ENCODE assay signal across 8 mouse cellular contexts in genomic region chr11:117116350-117117303, GRCm38 (mm10). TPM values are rescaled to one million over a fixed set of nuclear protein-coding genes. Genes with fewer than 3 reads are reported as not detected.
DNase-seq lines count a peak whose midpoint lies in the region; ATAC-seq lines count a peak whose summit lies in the region.

No protein-coding gene starts in this region.

- peak overlapping the region; percentile 75; the same call in 1 of the 2 replicates for H3K9ac ChIP-seq in hindbrain, embryonic 15.5 days

- peak overlapping the region; percentile 91 for H3K4me3 ChIP-seq in heart, embryonic 10.5 days
- peak overlapping the region; percentile 93 for H3K4me3 ChIP-seq in brown adipose tissue, adult 24 weeks (ENCODE audit: insufficient read depth, low read depth, low read length)
- peak overlapping the region; percentile 88 for H3K4me3 ChIP-seq in hindbrain, embryonic 15.5 days
- H3K4me3 ChIP-seq in midbrain, embryonic 10.5 days = peak overlapping the region; percentile 68

- no peaks in the 10 kb centered on the region for H3K27me3 ChIP-seq in heart, embryonic 10.5 days (ENCODE audit: insufficient read depth, poor library complexity, severe bottlenecking)
- no peaks in the 10 kb centered on the region for H3K27me3 ChIP-seq in hindbrain, embryonic 15.5 days
- no peaks in the 10 kb centered on the region for H3K27me3 ChIP-seq in midbrain, embryonic 10.5 days (ENCODE audit: low read depth, poor library complexity, severe bottlenecking)

- 65% methylated on average over 18 of the region's 18 CpGs for WGBS in heart, embryonic 10.5 days
- 44% methylated on average over 18 of the region's 18 CpGs for WGBS in hindbrain, embryonic 15.5 days
- WGBS in midbrain, embryonic 10.5 days = 65% methylated on average over 18 of the region's 18 CpGs

- H3K9me3 ChIP-seq in heart, embryonic 10.5 days = no peaks in the 10 kb centered on the region
- no peaks in the 10 kb centered on the region for H3K9me3 ChIP-seq in hindbrain, embryonic 15.5 days
- peaks cover 4% of the 10 kb centered on the region; the same call in 1 of the 2 replicates for H3K9me3 ChIP-seq in midbrain, embryonic 10.5 days (replicated peaks)

- intact Hi-C loops in heart, postnatal 10 days (cut with DNase I) = loop anchor here (1.0 kb wide), 1 partner anchor 35 kb away; no protein-coding TSS in a partner anchor

- no peak for DNase-seq in heart, embryonic 10.5 days (ENCODE audit: low spot score)
- DNase-seq in heart, postnatal 10 days = no peak
- no peak for DNase-seq in midbrain, embryonic 10.5 days (ENCODE audit: low spot score)
- DNase-seq in urinary bladder, postnatal 25 days (ENCODE audit: low spot score) = no peak
- no peak for DNase-seq in embryo, embryonic 10 days (ENCODE audit: low spot score)
- no peak for DNase-seq in left cerebral cortex, adult 8-10 months (ENCODE audit: low spot score in 2 of 2)

- H3K27ac ChIP-seq in heart, embryonic 10.5 days = peak overlapping the region; percentile 94
- H3K27ac ChIP-seq in brown adipose tissue, adult 24 weeks (replicated peaks; ENCODE audit: low read depth, low read length) = peak overlapping the region; percentile 91
- peak overlapping the region; percentile 99; the same call in 1 of the 2 replicates for H3K27ac ChIP-seq in hindbrain, embryonic 15.5 days (replicated peaks)
- 0 out of 2 replicates have a peak overlapping the region, but pooled peaks have one; percentile 17 for H3K27ac ChIP-seq in midbrain, embryonic 10.5 days (replicated peaks)

- no peak for ATAC-seq in hindbrain, embryonic 15.5 days (ENCODE audit: low FRiP score, low read depth)

- peak overlapping the region; percentile 66 for H3K4me2 ChIP-seq in hindbrain, embryonic 15.5 days

- H3K4me1 ChIP-seq in heart, embryonic 10.5 days = peaks cover 71% of the 10 kb centered on the region
- H3K4me1 ChIP-seq in brown adipose tissue, adult 24 weeks (ENCODE audit: control insufficient read depth, insufficient read depth, insufficient read length, low read length) = peaks cover 43% of the 10 kb centered on the region
- H3K4me1 ChIP-seq in hindbrain, embryonic 15.5 days (replicated peaks) = peaks cover 65% of the 10 kb centered on the region
- peaks cover 69% of the 10 kb centered on the region for H3K4me1 ChIP-seq in midbrain, embryonic 10.5 days

- peaks cover 11% of the 10 kb centered on the region for H3K36me3 ChIP-seq in heart, embryonic 10.5 days
- H3K36me3 ChIP-seq in hindbrain, embryonic 15.5 days = 0 out of 2 replicates have a peak, but pooled peaks cover 4% of the 10 kb centered on the region
- peaks cover 11% of the 10 kb centered on the region for H3K36me3 ChIP-seq in midbrain, embryonic 10.5 days

RNA-seq across cellular contexts. Expression of gene Sec14l1, which starts 1.7 kb away (rescaled TPM):
- 46.2 and 56.0 TPM in 2 replicates for polyA plus RNA-seq in heart, embryonic 10.5 days (2016; fragmentation: Nextera tagmentation; extraction: Ambion mirVana)
- total RNA-seq in heart, postnatal 10 days (2021) = 10 to 100 TPM; 79.2 to 91.1 TPM
- polyA plus RNA-seq in brown adipose tissue, adult 24 weeks (2012; ENCODE audit: insufficient read depth, insufficient read length, missing spikeins) = 35.4 and 37.4 TPM in 2 replicates
- 57.2 and 63.0 TPM in 2 replicates for polyA plus RNA-seq in hindbrain, embryonic 15.5 days (2015; fragmentation: Nextera tagmentation; extraction: Ambion mirVana)
- 49.9 and 58.0 TPM in 2 replicates for polyA plus RNA-seq in midbrain, embryonic 10.5 days (2016; fragmentation: Nextera tagmentation; extraction: Ambion mirVana)
- total RNA-seq in left cerebral cortex, adult 8-10 months (2022) = 100 to 1,000 TPM; 236 to 279 (median 240) TPM

Comparison
In these comparisons a context has a peak if more than half of its experiments do, and no peak if none do; other contexts are left out.
1. H3K27ac ChIP-seq: peak in every context shown above with its lines; median percentile 99 in hindbrain, embryonic 15.5 days; 94 in heart, embryonic 10.5 days; 91 in brown adipose tissue, adult 24 weeks; 17 in midbrain, embryonic 10.5 days.